Mouse (Mus musculus) left cerebral cortex, adult 8-10 months (tissue): ENCODE measurements around the gene Dlx3. TPM values are rescaled to one million over a fixed set of nuclear protein-coding genes. Genes with fewer than 3 reads are reported as not detected.

Experiments
- DNase-seq, 2 experiments: peaks; one replicate each; pipeline ENCODE4 v3.0.0; 2022; ENCODE audit warnings: low spot score in 2 of 2
- total RNA-seq, 4 experiments: library from RNA; stranded (reverse); gene quantifications; 2 replicates each; pipeline ENCODE4 v1.2.4; 2022

Gene Dlx3
- total RNA-seq, 4 experiments from 2014 or later: 0.14 TPM; not detected in 3

GRCm38 (mm10) chr11:95121161-95122099 is 1.5 kb downstream of the Dlx3 start:
- DNase-seq: no peak

GRCm38 (mm10) chr11:95122100-95122489 is 2.2 kb downstream of the Dlx3 start:
- no peak for DNase-seq

GRCm38 (mm10) chr11:95125366-95125948 is 5.5 kb downstream of the Dlx3 start:
- no peak for DNase-seq

GRCm38 (mm10) chr11:95126272-95127245 is 6.6 kb downstream of the Dlx3 start:
- no peak for DNase-seq

GRCm38 (mm10) chr11:95128359-95128758 is 8.4 kb downstream of the Dlx3 start:
- DNase-seq: no peak

GRCm38 (mm10) chr11:95130668-95131252 is 10.8 kb downstream of the Dlx3 start:
- no peak for DNase-seq

- DNase-seq: no peak
Observed at GRCm38 (mm10) chr11:95133321-95133720, 13.4 kb downstream of the Dlx3 start.

GRCm38 (mm10) chr11:95137281-95137680 is 17.4 kb downstream of the Dlx3 start:
- no peak for DNase-seq

GRCm38 (mm10) chr11:95139871-95140270 is 20.0 kb downstream of the Dlx3 start:
- no peak for DNase-seq

GRCm38 (mm10) chr11:95142258-95142657 is 22.3 kb downstream of the Dlx3 start:
- DNase-seq: no peak

- DNase-seq: no peak
Observed at GRCm38 (mm10) chr11:95142980-95143575, 23.2 kb downstream of the Dlx3 start.

- DNase-seq: no peak
Observed at GRCm38 (mm10) chr11:95143663-95144062, 23.7 kb downstream of the Dlx3 start.

GRCm38 (mm10) chr11:95144091-95144945 is 24.4 kb downstream of the Dlx3 start:
- no peak for DNase-seq

GRCm38 (mm10) chr11:95144946-95145483 is 25.1 kb downstream of the Dlx3 start:
- DNase-seq: no peak

GRCm38 (mm10) chr11:95145851-95146403 is 26.0 kb downstream of the Dlx3 start, which contains the start of gene Dlx4:
Gene Dlx4 (minus strand): TSS chr11:95146263.
- DNase-seq: no peak

GRCm38 (mm10) chr11:95148754-95149153 is 28.8 kb downstream of the Dlx3 start:
- no peak for DNase-seq

- no peak for DNase-seq
Observed at GRCm38 (mm10) chr11:95149462-95150268, 29.7 kb downstream of the Dlx3 start.
